Mouse (Mus musculus) gonadal fat pad, adult 2 months (tissue): Measurements from ENCODE around the gene Nr3c2. TPM values are rescaled to one million over a fixed set of nuclear protein-coding genes. Genes with fewer than 3 reads are reported as not detected.

ENCODE experiments used
- DNase-seq: peaks from one replicate; pipeline ENCODE4 v3.0.0-alpha.2; 2012; ENCODE audit warnings: low read depth
- polyA plus RNA-seq: library from polyadenylated mRNA; depleted of rRNA; stranded (reverse); fragments of >200 nt; gene quantifications from 2 replicates; pipeline ENCODE4 v1.2.3, GENCODE M21; 2012

The Nr3c2 gene
- polyA plus RNA-seq, 1 experiment, result 4.3 TPM

GRCm38 (mm10) chr8:77055492-77056021, 156.3 kb downstream of the Nr3c2 start:
- no peak for DNase-seq

GRCm38 (mm10) chr8:77056853-77057252, 157.6 kb downstream of the Nr3c2 start:
- DNase-seq, result no peak

- DNase-seq, result no peak
Observed at GRCm38 (mm10) chr8:77082687-77083086, 183.4 kb downstream of the Nr3c2 start.

- no peak for DNase-seq
Observed at GRCm38 (mm10) chr8:77086036-77086435, 186.8 kb downstream of the Nr3c2 start.

DNA sequence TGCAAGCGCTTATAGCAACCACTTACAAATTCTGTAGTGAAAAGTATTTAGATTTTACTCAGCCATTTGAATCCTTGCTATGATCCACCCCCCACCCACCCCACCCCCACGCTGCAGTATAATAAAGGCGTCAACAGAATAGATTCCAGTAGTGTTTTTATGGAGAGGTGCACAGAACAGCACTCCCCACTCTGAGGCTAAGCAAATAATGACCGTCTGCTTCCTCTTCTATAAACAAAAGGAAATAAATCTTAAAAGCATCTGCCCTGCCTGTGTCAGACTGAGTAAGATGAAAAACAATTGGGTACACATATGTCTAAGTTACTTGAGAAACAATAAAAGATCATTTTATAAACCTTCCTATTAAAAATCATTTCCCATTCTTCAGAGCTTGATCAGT, 197.5 kb downstream of the Nr3c2 start:
- DNase-seq, result no peak

DNA sequence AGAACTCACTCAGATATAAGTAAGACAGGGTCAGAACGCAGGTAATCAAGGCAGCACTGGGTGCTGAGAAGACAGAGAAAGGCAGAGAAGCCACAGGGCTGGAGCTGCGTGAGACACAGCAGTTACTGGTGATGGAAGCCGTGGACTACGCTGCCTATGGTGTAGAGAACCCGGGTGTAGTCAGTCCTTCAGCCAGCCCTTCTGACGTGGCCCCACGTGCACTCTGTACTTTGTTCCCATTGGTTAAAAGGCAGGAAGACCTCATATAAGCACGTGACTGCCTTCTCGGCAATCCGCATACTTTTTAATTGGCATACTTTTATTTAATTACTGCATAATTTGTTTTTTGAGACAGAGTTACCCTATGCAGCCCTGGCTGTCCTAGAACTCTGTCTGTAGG, 198.9 kb downstream of the Nr3c2 start:
- DNase-seq, result no peak

DNA sequence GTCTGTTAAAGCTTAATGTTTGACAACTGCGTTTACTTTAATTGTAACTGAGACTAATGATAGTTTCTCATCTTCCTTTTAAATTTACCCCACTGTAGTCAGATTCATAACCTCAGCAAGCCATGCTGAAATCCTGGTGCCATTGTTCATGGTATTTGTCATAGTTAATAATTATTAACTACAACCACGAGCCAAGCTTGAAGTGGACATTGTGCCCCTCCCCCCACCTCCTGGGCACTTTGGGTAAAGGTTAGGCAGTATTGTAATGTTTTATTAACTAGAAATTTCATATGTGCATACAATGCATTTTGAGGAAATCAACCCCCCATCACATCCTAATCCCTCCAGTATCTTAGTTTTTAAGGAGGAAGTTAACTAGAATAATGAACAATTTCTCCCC, 201.1 kb downstream of the Nr3c2 start:
- DNase-seq, result no peak

DNA sequence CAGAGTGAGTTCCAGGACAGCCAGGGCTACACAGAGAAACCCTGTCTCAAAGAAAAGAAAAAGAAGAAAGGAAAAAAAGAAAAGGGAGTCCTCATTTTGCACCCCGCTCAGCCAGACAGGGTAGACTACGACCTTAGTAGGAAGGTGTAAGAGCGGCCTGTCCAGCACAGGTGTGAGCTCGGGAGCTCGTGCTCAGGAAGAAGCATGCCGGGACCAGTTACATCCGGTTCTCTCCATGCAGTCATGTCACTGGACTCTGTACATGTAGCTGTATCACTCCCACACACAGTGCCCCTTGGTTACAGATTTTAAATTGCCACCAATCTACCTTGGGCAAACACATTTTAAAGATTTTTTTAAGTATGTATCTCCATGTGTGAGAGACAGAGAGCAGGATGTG, 203.6 kb downstream of the Nr3c2 start:
- no peak for DNase-seq

DNA sequence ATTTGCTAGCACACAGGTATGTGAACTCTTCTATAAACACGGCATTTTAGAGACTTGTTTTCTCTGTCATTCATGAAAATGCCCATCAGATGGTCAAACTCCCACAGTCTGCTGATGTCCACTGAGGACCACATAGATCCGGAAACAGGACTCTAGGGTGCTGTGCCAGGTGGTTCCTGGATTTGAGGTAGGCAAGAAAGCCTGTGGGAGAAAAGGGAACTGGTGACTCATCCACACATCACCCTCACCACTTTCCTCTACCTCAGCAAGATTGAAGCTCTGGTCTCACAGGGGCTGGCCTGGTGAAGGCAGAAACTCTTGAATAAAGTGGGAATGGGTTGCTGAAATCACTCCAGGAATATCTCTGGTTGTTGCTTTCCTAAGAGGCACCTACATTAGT, 213.5 kb downstream of the Nr3c2 start:
- DNase-seq, result no peak

- no peak for DNase-seq
Observed at GRCm38 (mm10) chr8:77114769-77115168, 215.5 kb downstream of the Nr3c2 start.

DNA sequence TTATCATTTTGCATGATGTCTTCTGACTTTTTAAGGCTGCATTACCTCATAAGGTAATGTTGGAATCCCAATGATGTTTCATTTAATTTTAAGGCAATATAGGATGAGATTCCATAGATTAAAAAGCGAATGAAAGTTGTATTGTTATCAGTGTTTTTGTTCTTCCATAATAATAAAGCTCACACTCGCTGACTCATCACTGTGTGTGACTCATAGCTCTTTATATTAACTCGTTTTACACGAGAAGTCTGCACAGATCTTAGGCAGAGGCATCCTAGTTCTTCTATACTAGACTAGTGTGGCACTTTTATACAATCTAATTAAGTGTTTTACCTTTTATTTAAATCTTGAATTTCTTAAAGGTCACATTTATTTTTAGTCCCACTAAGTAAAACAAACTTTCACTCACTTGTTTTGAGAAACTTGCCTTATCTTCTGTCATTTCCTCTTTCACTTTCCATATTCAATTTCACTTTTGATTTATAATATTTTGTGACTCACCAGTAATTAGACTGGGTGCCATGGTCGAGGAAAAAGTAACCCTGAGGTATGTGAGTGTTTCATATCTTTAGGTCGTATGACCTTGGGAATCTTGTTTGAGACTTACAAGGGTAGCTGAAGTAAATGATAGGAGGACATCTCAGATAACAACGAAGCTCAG, 217.3 kb downstream of the Nr3c2 start:
- no peak for DNase-seq

GRCm38 (mm10) chr8:77120810-77121570, 221.7 kb downstream of the Nr3c2 start:
- DNase-seq, result no peak

DNA sequence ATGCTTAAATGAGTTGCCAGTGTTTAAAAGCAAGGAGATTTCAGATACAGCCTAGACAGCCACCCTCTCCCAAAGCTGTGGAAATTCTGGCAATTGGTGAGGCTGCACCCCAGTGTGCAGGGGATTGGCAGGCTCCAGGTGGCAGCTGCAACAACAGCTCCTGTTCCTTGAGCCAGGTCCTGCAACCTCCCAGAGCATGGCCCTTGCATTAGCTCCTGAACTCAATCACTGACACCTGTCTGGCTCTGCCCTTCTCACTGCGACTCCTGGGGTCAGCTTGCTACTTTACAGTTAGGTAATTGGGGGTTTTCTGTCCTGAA, 222.3 kb downstream of the Nr3c2 start:
- no peak for DNase-seq

DNA sequence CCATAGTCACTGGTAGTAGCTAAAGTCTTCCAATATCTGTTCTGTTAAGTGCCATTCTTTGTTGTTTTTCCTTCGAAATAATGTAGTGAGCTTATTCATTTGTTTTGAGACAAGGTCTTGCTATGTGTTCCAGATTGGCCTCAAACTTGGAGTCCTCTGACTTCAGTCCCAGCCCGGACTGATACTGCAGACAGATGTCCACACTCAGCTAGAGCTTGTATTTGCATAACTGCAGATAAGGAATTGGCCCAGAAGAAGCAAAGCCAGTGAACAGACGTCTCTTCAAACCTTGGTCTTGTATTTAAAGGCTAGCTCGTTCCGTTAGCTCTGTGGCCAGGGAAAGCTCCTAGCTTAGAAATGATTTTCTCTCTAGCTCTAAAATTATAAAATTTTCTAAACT, 223.1 kb downstream of the Nr3c2 start:
- DNase-seq, result no peak

DNA sequence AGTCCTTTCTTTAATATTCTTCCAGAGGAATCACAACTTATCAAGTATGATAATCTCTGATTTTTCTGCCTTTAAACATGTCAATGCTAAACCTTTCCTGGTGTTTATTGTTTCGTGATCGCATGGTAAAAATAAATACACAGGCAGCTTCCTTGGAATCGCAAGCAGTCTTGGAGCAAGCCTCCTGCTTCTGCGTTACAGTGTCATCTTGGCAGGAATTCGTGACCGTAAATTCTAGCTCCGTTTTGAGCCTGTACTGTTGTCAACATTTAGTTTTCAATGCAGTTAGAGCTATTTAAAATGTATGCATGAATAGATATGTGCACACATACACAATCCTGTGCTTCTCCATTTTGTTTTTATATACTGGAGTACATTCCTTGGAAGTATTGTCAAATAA, 226.5 kb downstream of the Nr3c2 start:
- DNase-seq, result no peak

DNA sequence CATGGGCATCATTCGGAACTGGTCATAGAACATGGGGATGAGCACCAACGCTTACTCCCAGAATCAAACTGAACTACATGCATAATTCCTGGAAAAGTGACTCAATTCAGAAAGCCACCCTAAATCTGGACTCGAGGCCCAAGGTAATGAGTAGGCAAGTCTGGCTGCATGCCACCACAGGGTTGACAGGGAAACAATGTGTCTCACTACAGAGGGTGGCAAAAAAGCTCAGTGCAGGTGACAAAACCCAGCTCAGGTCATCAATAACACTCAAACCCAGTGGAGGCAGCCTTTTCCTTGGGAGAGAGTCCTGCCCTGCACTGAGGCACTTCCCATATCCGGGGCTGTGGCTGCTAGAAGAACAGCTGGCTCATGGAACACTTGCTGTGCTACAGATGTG, 228.8 kb downstream of the Nr3c2 start:
- no peak for DNase-seq

DNA sequence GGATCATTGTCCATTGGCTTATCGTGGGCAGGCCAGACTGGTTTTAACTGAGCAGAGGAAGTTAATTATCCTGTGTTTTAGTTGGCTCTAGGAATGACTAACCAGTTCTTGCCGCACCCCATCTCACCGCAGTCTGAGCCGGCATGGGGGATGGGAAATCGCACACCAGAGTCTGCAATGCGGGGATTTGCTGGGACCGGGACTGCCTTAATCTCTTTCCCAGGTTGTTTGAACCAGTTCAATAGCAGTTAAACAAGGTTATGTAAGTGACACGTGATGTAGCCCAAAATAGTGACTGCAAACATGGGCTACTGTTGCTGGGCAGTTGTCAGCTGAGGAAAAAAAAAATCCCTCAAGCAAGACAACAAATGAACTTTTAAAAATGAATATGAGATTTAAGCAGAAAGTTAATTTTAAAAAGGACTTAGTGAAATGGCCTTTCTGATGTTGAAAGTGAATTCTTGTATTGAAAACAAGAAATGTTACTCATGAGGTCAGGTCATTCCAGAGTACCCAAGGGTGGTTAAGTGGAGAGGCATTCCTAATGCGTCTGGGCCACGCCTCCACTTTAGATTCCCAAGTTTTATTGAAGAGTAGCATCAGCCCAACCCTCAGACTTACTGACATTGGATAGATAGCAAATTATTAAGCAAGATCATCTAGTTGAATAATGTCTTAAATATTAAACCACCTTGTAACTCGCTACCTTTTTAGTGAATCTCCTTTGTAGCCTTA, 233.8 kb downstream of the Nr3c2 start:
- DNase-seq, result peak; percentile 49

GRCm38 (mm10) chr8:77133797-77134385, 234.6 kb downstream of the Nr3c2 start:
- no peak for DNase-seq

GRCm38 (mm10) chr8:77145285-77145684, 246.0 kb downstream of the Nr3c2 start:
- no peak for DNase-seq

GRCm38 (mm10) chr8:77154496-77154895, 255.3 kb downstream of the Nr3c2 start:
- no peak for DNase-seq

DNA sequence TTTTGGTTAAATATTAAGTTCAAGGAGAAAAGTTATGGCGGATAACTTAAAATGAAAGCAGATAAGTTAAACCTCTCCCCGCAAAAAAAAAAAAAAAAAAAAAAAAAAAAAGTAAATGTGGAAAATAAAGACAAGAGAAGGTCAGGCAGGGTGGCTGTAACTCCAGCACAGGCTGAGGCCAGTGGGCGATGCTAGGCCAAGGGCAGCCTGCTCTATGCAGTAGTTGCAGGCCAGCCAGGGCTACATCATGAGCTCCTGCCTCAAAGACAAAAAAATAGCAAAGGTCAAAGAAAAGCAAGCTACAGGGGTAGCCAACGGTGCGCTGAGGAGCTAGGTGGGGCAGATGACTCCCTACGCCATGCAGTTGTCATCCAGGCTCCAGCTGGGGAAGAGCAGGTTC, 270.1 kb downstream of the Nr3c2 start:
- DNase-seq, result no peak

GRCm38 (mm10) chr8:77169757-77170438, 270.7 kb downstream of the Nr3c2 start:
- no peak for DNase-seq
